Mouse (Mus musculus): Measurements from ENCODE around the gene Bsn. TPM values are rescaled to one million over a fixed set of nuclear protein-coding genes. Genes with fewer than 3 reads are reported as not detected.

The Bsn gene
- polyA plus RNA-seq, 1 experiment from 2014 or later = 0.36 TPM

DNA sequence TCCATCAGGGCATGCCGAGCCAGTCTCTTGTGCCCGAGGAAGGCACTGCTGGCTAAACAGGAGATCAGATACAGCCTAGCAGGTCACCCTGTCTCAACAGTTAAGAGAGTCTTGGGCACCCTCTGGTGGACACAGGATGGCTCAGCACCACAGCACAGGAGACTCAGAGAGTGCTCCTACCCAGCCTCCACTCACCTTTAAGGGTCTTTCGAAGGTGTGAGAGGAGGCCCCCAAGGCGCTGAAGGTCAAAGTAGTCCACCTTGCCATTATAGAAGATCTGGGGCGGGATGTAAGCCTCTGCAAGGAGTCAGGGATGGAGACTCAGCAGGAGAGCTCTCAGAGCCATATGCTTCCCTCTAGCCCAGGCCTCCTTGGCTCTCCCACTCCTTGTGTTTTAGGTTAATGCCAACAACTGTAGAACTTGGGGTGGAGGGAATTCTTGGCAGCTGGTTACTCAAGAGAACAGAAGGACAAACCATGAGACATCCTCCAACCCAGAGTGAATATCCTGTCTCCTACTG lies 124.6 kb downstream of the Bsn start:
- Histone ChIP-seq H3K4me3 (no peak overlapping the region), H3K27ac (replicated peaks) (no peak overlapping the region), H3K36me3 (peaks cover 64% of the 10 kb centered on the region), H3K27me3 (replicated peaks) (no peaks in the 10 kb centered on the region), H3K4me2 (no peak overlapping the region), H3K9ac (no peak overlapping the region), H3K4me1 (peaks cover 8% of the 10 kb centered on the region), H3K9me3 (no peaks in the 10 kb centered on the region)
- WGBS = 26% methylated on average over 5 of the region's 5 CpGs
- ATAC-seq (ENCODE audit: extremely low read depth, insufficient number of reproducible peaks, low FRiP score, low TSS enrichment) = no peak

GRCm38 (mm10) chr9:108063361-108063760 lies 126.8 kb downstream of the Bsn start:
- Histone ChIP-seq H3K4me3 (no peak overlapping the region), H3K4me2 (no peak overlapping the region), H3K36me3 (peaks cover 67% of the 10 kb centered on the region), H3K9me3 (no peaks in the 10 kb centered on the region), H3K27ac (replicated peaks) (no peak overlapping the region), H3K27me3 (replicated peaks) (no peaks in the 10 kb centered on the region), H3K4me1 (peaks cover 14% of the 10 kb centered on the region), H3K9ac (no peak overlapping the region)
- 84% methylated on average over 12 of the region's 12 CpGs for WGBS
- no peak for ATAC-seq (ENCODE audit: extremely low read depth, insufficient number of reproducible peaks, low FRiP score, low TSS enrichment)

DNA sequence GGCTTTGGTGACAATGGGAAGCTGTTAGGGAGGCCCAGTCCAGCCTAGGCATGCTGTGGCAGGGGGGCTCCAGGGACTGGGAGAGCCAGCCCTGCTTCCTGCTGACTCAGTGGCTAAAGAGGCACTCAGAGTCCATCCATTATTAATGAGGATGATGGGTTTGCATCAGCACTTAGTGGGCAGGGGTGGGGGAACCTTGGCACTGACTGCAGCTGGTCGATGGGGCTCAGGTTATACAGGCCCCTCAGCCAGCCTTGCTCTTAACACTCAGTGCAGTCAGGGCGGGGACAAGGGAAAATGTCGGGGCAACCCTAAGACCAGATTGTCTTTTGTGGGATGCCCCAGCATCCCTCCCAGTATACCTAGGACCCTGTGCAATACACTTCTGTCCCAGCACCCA lies 128.0 kb downstream of the Bsn start:
- Histone ChIP-seq H3K27ac (replicated peaks) (no peak overlapping the region), H3K9me3 (no peaks in the 10 kb centered on the region), H3K4me1 (peaks cover 9% of the 10 kb centered on the region; the same call in 1 of the 2 replicates), H3K9ac (no peak overlapping the region), H3K27me3 (replicated peaks) (no peaks in the 10 kb centered on the region), H3K36me3 (peaks cover 79% of the 10 kb centered on the region), H3K4me2 (no peak overlapping the region), H3K4me3 (no peak overlapping the region)
- ATAC-seq (ENCODE audit: extremely low read depth, insufficient number of reproducible peaks, low FRiP score, low TSS enrichment) = no peak
- 91% methylated on average over 3 of the region's 3 CpGs for whole genome bisulfite sequencing

DNA sequence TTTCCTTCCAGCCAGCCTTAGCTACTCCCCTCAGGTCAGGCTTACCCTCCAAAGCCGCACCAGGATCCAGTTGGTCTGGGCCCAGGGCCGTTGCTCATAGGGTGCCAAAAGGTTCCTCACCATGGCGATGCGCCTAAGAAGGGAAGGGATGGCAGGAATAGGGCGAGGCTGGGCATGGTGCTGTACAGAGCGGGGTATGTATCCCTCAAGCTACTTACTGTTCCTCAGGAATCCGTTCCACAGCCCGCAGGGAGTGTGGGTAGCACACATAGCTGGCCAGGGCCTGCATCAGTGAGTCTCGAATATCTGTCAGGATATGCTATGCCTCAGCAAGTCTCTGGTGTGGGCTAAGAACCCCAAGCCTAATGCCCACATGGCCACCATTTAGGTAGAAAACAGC lies 131.9 kb downstream of the Bsn start:
- H3K27me3 ChIP-seq (replicated peaks) = no peaks in the 10 kb centered on the region
- 91% methylated on average over 9 of the region's 9 CpGs for WGBS
- no peak overlapping the region for H3K4me3 ChIP-seq
- no peaks in the 10 kb centered on the region for H3K9me3 ChIP-seq
- no peak overlapping the region for H3K4me2 ChIP-seq
- H3K4me1 ChIP-seq = peaks cover 13% of the 10 kb centered on the region
- no peak overlapping the region for H3K9ac ChIP-seq
- H3K27ac ChIP-seq (replicated peaks) = no peak overlapping the region
- H3K36me3 ChIP-seq = peaks cover 95% of the 10 kb centered on the region
- ATAC-seq (ENCODE audit: extremely low read depth, insufficient number of reproducible peaks, low FRiP score, low TSS enrichment) = no peak

GRCm38 (mm10) chr9:108057262-108057562 lies 133.0 kb downstream of the Bsn start:
- H3K36me3 ChIP-seq = peaks cover 88% of the 10 kb centered on the region
- no peaks in the 10 kb centered on the region for H3K27me3 ChIP-seq (replicated peaks)
- H3K4me2 ChIP-seq = no peak overlapping the region
- no peak for ATAC-seq (ENCODE audit: extremely low read depth, insufficient number of reproducible peaks, low FRiP score, low TSS enrichment)
- H3K27ac ChIP-seq (replicated peaks) = no peak overlapping the region
- H3K9ac ChIP-seq = no peak overlapping the region
- WGBS = 93% methylated on average over 5 of the region's 5 CpGs
- H3K9me3 ChIP-seq = no peaks in the 10 kb centered on the region
- H3K4me3 ChIP-seq = no peak overlapping the region
- H3K4me1 ChIP-seq = peaks cover 23% of the 10 kb centered on the region

- Histone ChIP-seq H3K4me1 (peaks cover 24% of the 10 kb centered on the region), H3K4me2 (no peak overlapping the region), H3K27ac (replicated peaks) (no peak overlapping the region), H3K36me3 (peaks cover 88% of the 10 kb centered on the region), H3K9ac (no peak overlapping the region), H3K27me3 (replicated peaks) (no peaks in the 10 kb centered on the region), H3K9me3 (no peaks in the 10 kb centered on the region), H3K4me3 (no peak overlapping the region)
- no peak for ATAC-seq (ENCODE audit: extremely low read depth, insufficient number of reproducible peaks, low FRiP score, low TSS enrichment)
- 77% methylated on average over 28 of the region's 28 CpGs for WGBS
Measured at GRCm38 (mm10) chr9:108056361-108057261, 133.6 kb downstream of the Bsn start.

- Histone ChIP-seq H3K27me3 (replicated peaks) (no peaks in the 10 kb centered on the region), H3K4me2 (no peak overlapping the region), H3K4me3 (no peak overlapping the region), H3K4me1 (peaks cover 25% of the 10 kb centered on the region), H3K36me3 (peaks cover 90% of the 10 kb centered on the region), H3K27ac (replicated peaks) (no peak overlapping the region), H3K9ac (no peak overlapping the region), H3K9me3 (no peaks in the 10 kb centered on the region)
- WGBS = 90% methylated on average over 6 of the region's 6 CpGs
- ATAC-seq (ENCODE audit: extremely low read depth, insufficient number of reproducible peaks, low FRiP score, low TSS enrichment) = no peak
Measured at GRCm38 (mm10) chr9:108055661-108056237, 134.4 kb downstream of the Bsn start.

GRCm38 (mm10) chr9:108055061-108055460 lies 135.1 kb downstream of the Bsn start:
- Histone ChIP-seq H3K27ac (replicated peaks) (no peak overlapping the region), H3K9me3 (no peaks in the 10 kb centered on the region), H3K9ac (no peak overlapping the region), H3K4me1 (peaks cover 24% of the 10 kb centered on the region), H3K4me3 (no peak overlapping the region), H3K36me3 (peaks cover 91% of the 10 kb centered on the region), H3K4me2 (no peak overlapping the region), H3K27me3 (replicated peaks) (no peaks in the 10 kb centered on the region)
- 37% methylated on average over 1 of the region's 1 CpGs for WGBS
- no peak for ATAC-seq (ENCODE audit: extremely low read depth, insufficient number of reproducible peaks, low FRiP score, low TSS enrichment)

DNA sequence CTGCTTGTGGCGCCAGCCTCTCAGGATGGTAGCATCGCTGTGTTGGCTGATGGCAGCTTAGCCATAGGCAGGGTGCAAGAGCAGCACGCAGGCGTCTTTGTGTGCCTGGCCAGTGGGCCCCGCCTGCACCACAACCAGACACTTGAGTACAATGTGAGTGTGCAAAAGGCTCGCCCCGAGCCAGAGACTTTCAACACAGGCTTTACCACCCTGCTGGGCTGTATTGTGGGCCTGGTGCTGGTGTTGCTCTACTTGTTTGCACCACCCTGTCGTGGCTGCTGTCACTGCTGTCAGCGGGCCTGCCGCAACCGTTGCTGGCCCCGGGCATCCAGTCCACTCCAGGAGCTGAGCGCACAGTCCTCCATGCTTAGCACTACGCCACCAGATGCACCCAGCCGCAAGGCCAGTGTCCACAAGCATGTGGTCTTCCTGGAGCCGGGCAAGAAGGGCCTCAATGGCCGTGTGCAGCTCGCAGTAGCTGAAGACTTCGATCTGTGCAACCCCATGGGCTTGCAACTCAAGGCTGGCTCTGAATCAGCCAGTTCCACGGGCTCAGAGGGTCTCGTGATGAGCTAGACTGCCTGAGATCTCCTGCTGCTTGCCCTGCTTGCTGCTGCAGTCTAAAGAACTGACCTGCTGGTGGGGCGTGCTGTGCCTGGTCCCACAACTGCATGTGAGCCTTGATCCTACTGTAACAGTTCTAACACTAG lies 135.7 kb downstream of the Bsn start:
- WGBS = 84% methylated on average over 22 of the region's 22 CpGs
- no peak overlapping the region for H3K9ac ChIP-seq
- H3K4me2 ChIP-seq = no peak overlapping the region
- H3K27ac ChIP-seq (replicated peaks) = no peak overlapping the region
- H3K36me3 ChIP-seq = peaks cover 85% of the 10 kb centered on the region
- no peaks in the 10 kb centered on the region for H3K27me3 ChIP-seq (replicated peaks)
- H3K4me3 ChIP-seq = no peak overlapping the region
- peaks cover 29% of the 10 kb centered on the region for H3K4me1 ChIP-seq
- H3K9me3 ChIP-seq = no peaks in the 10 kb centered on the region
- no peak for ATAC-seq (ENCODE audit: extremely low read depth, insufficient number of reproducible peaks, low FRiP score, low TSS enrichment)

DNA sequence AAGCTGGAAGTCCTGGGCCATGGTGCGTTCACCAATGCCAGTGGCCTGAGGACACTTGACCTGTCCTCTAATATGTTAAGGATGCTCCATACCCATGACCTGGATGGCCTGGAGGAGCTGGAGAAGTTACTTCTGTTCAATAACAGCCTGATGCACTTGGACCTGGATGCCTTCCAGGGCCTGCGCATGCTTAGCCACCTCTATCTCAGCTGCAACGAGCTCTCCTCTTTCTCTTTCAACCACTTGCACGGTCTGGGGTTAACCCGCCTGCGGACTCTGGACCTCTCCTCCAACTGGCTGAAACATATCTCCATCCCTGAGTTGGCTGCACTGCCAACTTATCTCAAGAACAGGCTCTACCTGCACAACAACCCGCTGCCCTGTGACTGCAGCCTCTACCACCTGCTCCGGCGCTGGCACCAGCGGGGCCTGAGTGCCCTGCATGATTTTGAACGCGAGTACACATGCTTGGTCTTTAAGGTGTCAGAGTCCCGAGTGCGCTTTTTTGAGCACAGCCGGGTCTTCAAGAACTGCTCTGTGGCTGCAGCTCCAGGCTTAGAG lies 136.4 kb downstream of the Bsn start:
- Histone ChIP-seq H3K4me2 (peak overlapping the region; percentile 63; the same call in 1 of the 2 replicates), H3K9ac (peak overlapping the region; percentile 72; the same call in 1 of the 2 replicates), H3K27me3 (replicated peaks) (no peaks in the 10 kb centered on the region), H3K36me3 (peaks cover 78% of the 10 kb centered on the region), H3K27ac (replicated peaks) (no peak overlapping the region), H3K4me1 (peaks cover 30% of the 10 kb centered on the region), H3K4me3 (0 out of 2 replicates have a peak overlapping the region, but pooled peaks have one; percentile 35), H3K9me3 (no peaks in the 10 kb centered on the region)
- ATAC-seq (ENCODE audit: extremely low read depth, insufficient number of reproducible peaks, low FRiP score, low TSS enrichment) = no peak
- 89% methylated on average over 15 of the region's 15 CpGs for WGBS

All from heart, embryonic 13.5 days (tissue).